Mouse (Mus musculus) brain, embryonic 14.5 days (tissue): ENCODE results near the gene Flad1.

Experiments
- CTCF ChIP-seq: fragments of 200-500 bp; IDR thresholded peaks from 2 replicates; pipeline ENCODE4 v1.5.1; 2012; ENCODE audit warnings: inconsistent platforms, mild to moderate bottlenecking, moderate library complexity, borderline replicate concordance; ENCODE audit not compliant: insufficient read depth, insufficient read length; ENCODE audit errors: extremely low read depth
- POLR2A ChIP-seq: fragments of 200-500 bp; IDR thresholded peaks from 2 replicates; pipeline ENCODE4 v1.6.1; 2012; ENCODE audit warnings: mild to moderate bottlenecking, inconsistent platforms, borderline replicate concordance; ENCODE audit not compliant: poor library complexity, insufficient read depth, insufficient read length, severe bottlenecking; ENCODE audit errors: extremely low read depth

GRCm38 (mm10) chr3:89395419-89395805, 16.3 kb downstream of the Flad1 start:
- TF ChIP-seq CTCF (no peak), POLR2A (no peak)
